Comparison of ENCODE assay signal across 1 mouse cellular context in genomic region chr5:28081127-28081526, GRCm38 (mm10).
TF ChIP-seq lines count a peak whose summit lies in the region.

No protein-coding gene starts in this region.

TF ChIP-seq in CH12.LX, 34 proteins besides CTCF, POLR2A, EP300 and RAD21 (continued from another document):
- TF ChIP-seq ZNF384 (IDR thresholded peaks at IDR 0.05; ENCODE audit: low read depth, low read length) = no peak
- peak; percentile 44; the same call in 1 of the 2 replicates for TF ChIP-seq SIN3A (IDR thresholded peaks at IDR 0.05; ENCODE audit: low read length)
- TF ChIP-seq POLR2AphosphoS2 (IDR thresholded peaks at IDR 0.05; ENCODE audit: low read depth, low read length) = no peak
- peak; percentile 32; the same call in 1 of the 2 replicates for TF ChIP-seq MEF2A (IDR thresholded peaks at IDR 0.05; ENCODE audit: borderline replicate concordance, low read depth, low read length)
- TF ChIP-seq ETS1 (conservative IDR thresholded peaks at IDR 0.05; ENCODE audit: low read depth, low read length) = peak; percentile 77
- TF ChIP-seq USF2 (conservative IDR thresholded peaks at IDR 0.05; ENCODE audit: low read depth, low read length) = no peak
- peak; percentile 41; the same call in 1 of the 2 replicates for TF ChIP-seq BHLHE40 (IDR thresholded peaks at IDR 0.05; ENCODE audit: low read depth, low read length)
- no peak for TF ChIP-seq SMC3 (IDR thresholded peaks at IDR 0.05; ENCODE audit: low read depth, low read length)
- 0 out of 2 replicates have a peak, but pooled peaks have one; percentile 26 for TF ChIP-seq KAT2A (IDR thresholded peaks at IDR 0.05; ENCODE audit: insufficient replicate concordance, low read length)
